Mouse (Mus musculus): ENCODE results near the gene Ildr1. TPM values are rescaled to one million over a fixed set of nuclear protein-coding genes. Genes with fewer than 3 reads are reported as not detected.

Gene Ildr1
- total RNA-seq, 2 experiments from 2014 or later, result 0.12 to 0.40 TPM

DNA sequence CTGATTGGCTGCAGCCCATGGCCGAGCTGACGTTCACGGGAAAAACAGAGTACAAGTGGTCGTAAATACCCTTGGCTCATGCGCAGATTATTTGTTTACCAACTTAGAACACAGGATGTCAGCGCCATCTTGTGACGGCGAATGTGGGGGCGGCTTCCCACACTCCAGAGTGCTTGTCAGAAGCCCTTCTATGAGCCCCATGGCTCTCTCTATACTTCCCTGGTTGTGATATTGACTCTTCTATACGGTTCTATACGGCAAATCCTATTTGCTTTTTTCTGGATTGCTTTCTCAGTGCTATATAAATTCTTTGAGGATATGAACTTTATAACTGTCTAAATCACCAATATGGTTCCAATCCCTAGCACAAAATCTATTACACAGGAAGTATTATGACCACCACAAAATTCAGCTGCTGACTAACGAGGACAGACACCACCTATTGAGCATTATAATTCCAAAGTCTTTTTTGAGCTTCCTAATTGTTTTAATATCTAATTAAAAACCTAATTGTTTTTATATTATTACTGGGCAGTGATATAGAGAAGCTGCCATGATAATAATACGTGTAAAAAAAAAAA is 76.5 kb downstream of the Ildr1 start:
- DNase-seq (ENCODE audit: low spot score in 2 of 2), result no peak

DNA sequence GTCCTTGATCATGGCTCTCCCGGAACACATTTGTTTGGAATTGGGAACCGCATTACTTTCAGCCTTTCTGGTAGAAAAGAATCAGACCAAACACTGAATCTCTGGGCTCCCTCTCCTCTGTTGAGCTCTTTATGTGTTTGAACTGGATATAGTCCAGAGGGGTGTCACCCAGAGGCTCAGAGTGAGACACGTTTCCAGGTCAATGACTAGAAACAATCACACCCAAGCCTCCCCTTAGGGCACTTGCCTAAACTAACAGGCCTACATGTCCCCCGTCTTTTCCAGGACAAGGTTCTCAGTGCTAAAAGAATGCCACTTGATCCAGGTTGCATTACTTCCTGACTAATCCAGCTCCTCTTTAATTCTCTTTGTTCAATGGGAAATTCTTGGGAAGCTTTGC is 77.1 kb downstream of the Ildr1 start:
- no peak for DNase-seq (ENCODE audit: low spot score in 2 of 2)

DNA sequence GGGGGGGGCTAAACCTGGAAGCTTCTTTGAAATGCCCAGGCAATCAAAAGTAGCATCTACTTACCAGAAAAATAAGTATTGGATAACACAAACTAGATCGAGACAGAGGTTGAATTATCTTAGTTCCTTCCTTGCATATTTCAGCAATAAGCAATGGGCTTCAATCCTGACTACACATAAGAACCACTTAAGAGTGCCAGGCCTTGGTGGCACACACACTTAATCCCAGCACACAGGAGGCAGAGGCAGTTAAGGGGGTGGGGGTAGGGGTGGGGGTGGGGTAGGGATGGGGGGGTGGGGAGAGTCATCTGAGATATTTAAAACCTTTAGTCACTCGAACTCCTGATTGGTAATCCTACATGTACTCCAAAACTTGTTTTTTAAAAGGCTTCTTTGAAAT is 77.5 kb downstream of the Ildr1 start:
- no peak for DNase-seq (ENCODE audit: low spot score in 2 of 2)

GRCm38 (mm10) chr16:36771703-36772102 is 77.9 kb downstream of the Ildr1 start:
- DNase-seq (ENCODE audit: low spot score in 2 of 2), result no peak

DNA sequence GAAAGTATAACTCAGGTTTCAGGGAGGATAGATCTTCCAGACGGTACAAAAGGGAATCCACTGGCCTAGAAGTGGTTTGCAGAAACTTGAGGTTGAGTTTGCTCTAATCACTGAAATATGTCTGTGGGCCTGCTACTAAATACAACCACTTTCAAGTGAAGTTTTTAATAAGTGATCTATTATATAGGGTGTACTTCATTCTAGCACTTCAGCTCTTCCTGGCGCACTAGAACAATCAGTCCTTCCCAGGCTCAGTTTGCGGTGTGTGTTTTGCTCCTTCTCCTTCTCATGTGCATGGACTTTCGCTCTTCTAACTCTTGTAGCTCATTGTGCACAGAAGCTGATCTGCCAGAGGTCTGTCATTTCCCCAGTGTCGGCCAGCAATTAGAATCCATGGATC is 79.2 kb downstream of the Ildr1 start:
- DNase-seq (ENCODE audit: low spot score in 2 of 2), result no peak

GRCm38 (mm10) chr16:36775658-36776057 is 81.9 kb downstream of the Ildr1 start:
- DNase-seq (ENCODE audit: low spot score in 2 of 2), result no peak

Other genes starting within 250 kb of the Ildr1 start
- not detected for gene Stfa3, start 238.6 kb upstream of the Ildr1 start, total RNA-seq (2021)
- under 1 TPM; 0.56 to 0.86 TPM for gene Casr, start 131.8 kb upstream of the Ildr1 start, total RNA-seq (2021)
- 1 to 10 TPM in 1 of 2 experiments, under 1 TPM in 1; 0.98 to 1.9 TPM for gene Cd86, start 27.9 kb upstream of the Ildr1 start, total RNA-seq (2021)
- 10 to 100 TPM; 32.4 to 33.6 TPM for gene Slc15a2, start 91.0 kb downstream of the Ildr1 start, total RNA-seq (2021)
- 10 to 100 TPM; 47.8 to 47.9 TPM for gene Iqcb1, start 134.4 kb downstream of the Ildr1 start, total RNA-seq (2021)
- 1 to 10 TPM in 1 of 2 experiments, under 1 TPM in 1; 0.94 to 1.7 TPM for gene Eaf2, start 181.0 kb downstream of the Ildr1 start, total RNA-seq (2021)
- gene Golgb1, start 181.2 kb downstream of the Ildr1 start, total RNA-seq (2021), result 10 to 100 TPM; 79.6 to 84.8 TPM
- gene Hcls1, start 241.0 kb downstream of the Ildr1 start, total RNA-seq (2021), result 1 to 10 TPM; 4.5 to 4.7 TPM

All from left cerebral cortex, adult 18-20 months (tissue).